Comparison of ENCODE assay signal across 23 mouse cellular contexts in genomic region chr6:86398986-86399385, GRCm38 (mm10). TPM values are rescaled to one million over a fixed set of nuclear protein-coding genes. Genes with fewer than 3 reads are reported as not detected.
DNase-seq lines count a peak whose midpoint lies in the region; ATAC-seq and TF ChIP-seq lines count a peak whose summit lies in the region.
"Had no signal": no experiment of that assay in that cellular context is flagged by ENCODE, and none has a peak within 500 bp of the region (broad histone marks: within the 10 kb centered on the region; RNA-seq: fewer than 3 reads in every experiment).

No protein-coding gene starts in this region.

- no peak overlapping the region for H3K4me2 ChIP-seq in heart, embryonic 12.5 days
- H3K4me2 ChIP-seq in hindbrain, embryonic 11.5 days (replicated peaks; ENCODE audit: low read depth, low read length) = no peak overlapping the region
- H3K4me2 ChIP-seq in hindbrain, postnatal 0 days (ENCODE audit: low read depth, low read length) = no peak overlapping the region
- H3K4me2 ChIP-seq: embryonic facial prominence, embryonic 13.5 days; forebrain, embryonic 13.5 days; forebrain, embryonic 15.5 days had no signal

- H3K9me3 ChIP-seq in heart, embryonic 12.5 days (replicated peaks) = no peaks in the 10 kb centered on the region
- H3K9me3 ChIP-seq in hindbrain, embryonic 11.5 days (ENCODE audit: control insufficient read depth, low read length) = no peaks in the 10 kb centered on the region
- no peaks in the 10 kb centered on the region for H3K9me3 ChIP-seq in hindbrain, postnatal 0 days (ENCODE audit: low read length)
- H3K9me3 ChIP-seq: embryonic facial prominence, embryonic 13.5 days; forebrain, embryonic 13.5 days; forebrain, embryonic 15.5 days; G1E had no signal

- H3K9ac ChIP-seq in heart, embryonic 12.5 days = no peak overlapping the region
- H3K9ac ChIP-seq in hindbrain, embryonic 11.5 days (ENCODE audit: low read depth, low read length) = no peak overlapping the region
- H3K9ac ChIP-seq in hindbrain, postnatal 0 days (replicated peaks; ENCODE audit: low read length) = no peak overlapping the region
- H3K9ac ChIP-seq: embryonic facial prominence, embryonic 13.5 days; forebrain, embryonic 13.5 days; forebrain, embryonic 15.5 days; forebrain, postnatal 0 days had no signal

- TF ChIP-seq CTCF in hindbrain, postnatal 0 days (IDR thresholded peaks at IDR 0.05; ENCODE audit: low read depth) = no peak

- no peak overlapping the region for H3K27ac ChIP-seq in heart, embryonic 12.5 days (ENCODE audit: poor library complexity, severe bottlenecking)
- H3K27ac ChIP-seq in hindbrain, embryonic 11.5 days (ENCODE audit: low read depth, low read length) = no peak overlapping the region
- no peak overlapping the region for H3K27ac ChIP-seq in hindbrain, postnatal 0 days
- H3K27ac ChIP-seq: embryonic facial prominence, embryonic 13.5 days; forebrain, embryonic 13.5 days; forebrain, embryonic 15.5 days had no signal

- no peaks in the 10 kb centered on the region for H3K27me3 ChIP-seq in heart, embryonic 12.5 days (replicated peaks)
- no peaks in the 10 kb centered on the region for H3K27me3 ChIP-seq in hindbrain, embryonic 11.5 days (ENCODE audit: control insufficient read depth, insufficient read depth, low read length)
- H3K27me3 ChIP-seq in hindbrain, postnatal 0 days (ENCODE audit: insufficient read depth, low read length) = no peaks in the 10 kb centered on the region
- H3K27me3 ChIP-seq: forebrain, embryonic 13.5 days; forebrain, embryonic 15.5 days had no signal

- H3K4me3 ChIP-seq in heart, embryonic 12.5 days = no peak overlapping the region
- 0 out of 2 replicates have a peak overlapping the region, but pooled peaks have one; percentile 8 for H3K4me3 ChIP-seq in hindbrain, embryonic 11.5 days (ENCODE audit: low read depth, low read length)
- no peak overlapping the region for H3K4me3 ChIP-seq in hindbrain, postnatal 0 days (ENCODE audit: low read length)
- H3K4me3 ChIP-seq: embryonic facial prominence, embryonic 13.5 days; forebrain, embryonic 13.5 days; forebrain, embryonic 15.5 days had no signal

- peaks cover 31% of the 10 kb centered on the region for H3K4me1 ChIP-seq in heart, embryonic 12.5 days (replicated peaks)
- peaks cover 8% of the 10 kb centered on the region; the same call in 1 of the 2 replicates for H3K4me1 ChIP-seq in hindbrain, embryonic 11.5 days (replicated peaks; ENCODE audit: control insufficient read depth, insufficient read depth, low read length)
- H3K4me1 ChIP-seq in hindbrain, postnatal 0 days (ENCODE audit: insufficient read depth, low read length) = peaks cover 18% of the 10 kb centered on the region; the same call in 1 of the 2 replicates

- peaks cover 5% of the 10 kb centered on the region; the same call in 1 of the 2 replicates for H3K36me3 ChIP-seq in heart, embryonic 12.5 days
- no peaks in the 10 kb centered on the region for H3K36me3 ChIP-seq in hindbrain, embryonic 11.5 days (ENCODE audit: control insufficient read depth, insufficient read depth, low read length)
- H3K36me3 ChIP-seq in hindbrain, postnatal 0 days (ENCODE audit: insufficient read depth, low read length) = peaks cover 3% of the 10 kb centered on the region; the same call in 1 of the 2 replicates

- 77% methylated on average over 2 of the region's 2 CpGs for WGBS in heart, embryonic 12.5 days
- 76% methylated on average over 2 of the region's 2 CpGs for WGBS in hindbrain, embryonic 11.5 days
- WGBS in hindbrain, postnatal 0 days = 89% methylated on average over 2 of the region's 2 CpGs

- DNase-seq in adrenal gland, postnatal 10 days = peak; percentile 47
- no peak for DNase-seq in adrenal gland, postnatal 14 days
- peak; percentile 66 for DNase-seq in heart, adult 11 months
- no peak for DNase-seq in hindbrain, embryonic 11.5 days (ENCODE audit: low spot score)
- no peak for DNase-seq in hindbrain, postnatal 0 days (ENCODE audit: low spot score)
- no peak for DNase-seq in layer of hippocampus, postnatal 25 days (ENCODE audit: extremely low spot score in 1 of 2, low spot score in 1 of 2)
- DNase-seq: adrenal gland, adult 8-10 months; adrenal gland, postnatal 36 days; B cell, adult 2 months; cerebellum, adult 11-12 months; cerebellum, adult 2 months; cerebellum, adult 9-10 months; cerebellum, postnatal 10 days; cerebellum, postnatal 25 days; forebrain, postnatal 0 days had no signal

- ATAC-seq in heart, embryonic 12.5 days (ENCODE audit: insufficient number of reproducible peaks, low FRiP score) = no peak
- ATAC-seq in hindbrain, embryonic 11.5 days (ENCODE audit: low FRiP score) = no peak
- ATAC-seq in hindbrain, postnatal 0 days = no peak
- ATAC-seq: CD4-positive, CD25-positive, alpha-beta regulatory T cell, adult 4 months; forebrain, embryonic 13.5 days; forebrain, embryonic 15.5 days; forebrain, postnatal 0 days had no signal

RNA-seq across cellular contexts. Expression of gene Pcyox1, which starts 2.0 kb away (rescaled TPM):
- 100 to 1,000 TPM; 149 to 167 TPM for total RNA-seq in adrenal gland, postnatal 10 days (2021)
- total RNA-seq in adrenal gland, postnatal 14 days (2021) = 145 and 151 TPM in 2 replicates
- 59.4 and 64.7 TPM in 2 replicates for polyA plus RNA-seq in heart, embryonic 12.5 days (2016; fragmentation: Nextera tagmentation; extraction: Ambion mirVana)
- polyA plus RNA-seq in hindbrain, embryonic 11.5 days (2014; fragmentation: Nextera tagmentation; extraction: Ambion mirVana) = 107 and 109 TPM in 2 replicates
- 74.3 and 80.9 TPM in 2 replicates for total RNA-seq in hindbrain, postnatal 0 days (2014; rRNA removed)
- 102 and 104 TPM in 2 replicates for polyA plus RNA-seq in hindbrain, postnatal 0 days (2015; fragmentation: Nextera tagmentation; extraction: Ambion mirVana)
- total RNA-seq in layer of hippocampus, postnatal 25 days (2021) = 100 to 1,000 TPM in 1 of 2 experiments, 10 to 100 TPM in 1; 96.7 to 126 TPM

RNA-seq across cellular contexts. Expression of gene Tia1, which starts 5.0 kb away (rescaled TPM):
- total RNA-seq in adrenal gland, postnatal 10 days (2021) = 10 to 100 TPM; 43.8 to 86.4 TPM
- 48.8 and 69.5 TPM in 2 replicates for total RNA-seq in adrenal gland, postnatal 14 days (2021)
- 140 and 158 TPM in 2 replicates for polyA plus RNA-seq in heart, embryonic 12.5 days (2016; fragmentation: Nextera tagmentation; extraction: Ambion mirVana)
- polyA plus RNA-seq in hindbrain, embryonic 11.5 days (2014; fragmentation: Nextera tagmentation; extraction: Ambion mirVana) = 270 and 292 TPM in 2 replicates
- 138 and 148 TPM in 2 replicates for total RNA-seq in hindbrain, postnatal 0 days (2014; rRNA removed)
- 190 and 211 TPM in 2 replicates for polyA plus RNA-seq in hindbrain, postnatal 0 days (2015; fragmentation: Nextera tagmentation; extraction: Ambion mirVana)
- 100 to 1,000 TPM; 114 to 168 TPM for total RNA-seq in layer of hippocampus, postnatal 25 days (2021)

RNA-seq across cellular contexts. Expression of gene Gm44790, which starts 27.5 kb away (rescaled TPM):
- total RNA-seq in adrenal gland, postnatal 10 days (2021) = under 1 TPM in 1 of 2 experiments, not detected in 1; 0.85 TPM
- total RNA-seq in adrenal gland, postnatal 14 days (2021) = 0.78 TPM in 1 of 2 replicates, not detected in the other
- 0.45 TPM in 1 of 2 replicates, not detected in the other for polyA plus RNA-seq in heart, embryonic 12.5 days (2016; fragmentation: Nextera tagmentation; extraction: Ambion mirVana)
- not detected in 2 replicates for polyA plus RNA-seq in hindbrain, embryonic 11.5 days (2014; fragmentation: Nextera tagmentation; extraction: Ambion mirVana)
- total RNA-seq in hindbrain, postnatal 0 days (2014; rRNA removed) = not detected in 2 replicates
- polyA plus RNA-seq in hindbrain, postnatal 0 days (2015; fragmentation: Nextera tagmentation; extraction: Ambion mirVana) = not detected in 2 replicates
- 1 to 10 TPM in 1 of 2 experiments, under 1 TPM in 1; 0.92 to 3.0 TPM for total RNA-seq in layer of hippocampus, postnatal 25 days (2021)
- total RNA-seq: adrenal gland, postnatal 36 days; CH12.LX; forebrain, postnatal 0 days had no signal
- polyA plus RNA-seq: CD4-positive, CD25-positive, alpha-beta regulatory T cell, adult 4 months; embryonic facial prominence, embryonic 11.5 days; embryonic facial prominence, embryonic 13.5 days; forebrain, embryonic 15.5 days had no signal

RNA-seq across cellular contexts. Expression of gene Snrpg, which starts 27.9 kb away (rescaled TPM):
- 100 to 1,000 TPM; 222 to 235 TPM for total RNA-seq in adrenal gland, postnatal 10 days (2021)
- total RNA-seq in adrenal gland, postnatal 14 days (2021) = 248 and 268 TPM in 2 replicates
- polyA plus RNA-seq in heart, embryonic 12.5 days (2016; fragmentation: Nextera tagmentation; extraction: Ambion mirVana) = 314 and 325 TPM in 2 replicates
- polyA plus RNA-seq in hindbrain, embryonic 11.5 days (2014; fragmentation: Nextera tagmentation; extraction: Ambion mirVana) = 610 and 651 TPM in 2 replicates
- 45.1 and 48.1 TPM in 2 replicates for total RNA-seq in hindbrain, postnatal 0 days (2014; rRNA removed)
- polyA plus RNA-seq in hindbrain, postnatal 0 days (2015; fragmentation: Nextera tagmentation; extraction: Ambion mirVana) = 278 and 289 TPM in 2 replicates
- total RNA-seq in layer of hippocampus, postnatal 25 days (2021) = 10 to 100 TPM; 77.8 to 78.4 TPM

RNA-seq across cellular contexts. Expression of gene Fam136a, which starts 33.5 kb away (rescaled TPM):
- total RNA-seq in adrenal gland, postnatal 10 days (2021) = 10 to 100 TPM; 75.1 to 80.4 TPM
- 84.9 and 89.9 TPM in 2 replicates for total RNA-seq in adrenal gland, postnatal 14 days (2021)
- 95.0 and 102 TPM in 2 replicates for polyA plus RNA-seq in heart, embryonic 12.5 days (2016; fragmentation: Nextera tagmentation; extraction: Ambion mirVana)
- polyA plus RNA-seq in hindbrain, embryonic 11.5 days (2014; fragmentation: Nextera tagmentation; extraction: Ambion mirVana) = 137 and 140 TPM in 2 replicates
- 42.2 and 48.2 TPM in 2 replicates for total RNA-seq in hindbrain, postnatal 0 days (2014; rRNA removed)
- 63.7 and 64.6 TPM in 2 replicates for polyA plus RNA-seq in hindbrain, postnatal 0 days (2015; fragmentation: Nextera tagmentation; extraction: Ambion mirVana)
- total RNA-seq in layer of hippocampus, postnatal 25 days (2021) = 10 to 100 TPM; 32.8 TPM

Comparison
In these comparisons a context has a peak if more than half of its experiments do, and no peak if none do; other contexts are left out.
1. DNase-seq: peak in adrenal gland, postnatal 10 days (single experiment) and heart, adult 11 months (single experiment); none in adrenal gland, postnatal 14 days (single experiment), hindbrain, embryonic 11.5 days (single experiment), hindbrain, postnatal 0 days (single experiment) and layer of hippocampus, postnatal 25 days (0 of 2).